Comparison of ENCODE assay signal across 8 mouse cellular contexts in the genomic region with DNA sequence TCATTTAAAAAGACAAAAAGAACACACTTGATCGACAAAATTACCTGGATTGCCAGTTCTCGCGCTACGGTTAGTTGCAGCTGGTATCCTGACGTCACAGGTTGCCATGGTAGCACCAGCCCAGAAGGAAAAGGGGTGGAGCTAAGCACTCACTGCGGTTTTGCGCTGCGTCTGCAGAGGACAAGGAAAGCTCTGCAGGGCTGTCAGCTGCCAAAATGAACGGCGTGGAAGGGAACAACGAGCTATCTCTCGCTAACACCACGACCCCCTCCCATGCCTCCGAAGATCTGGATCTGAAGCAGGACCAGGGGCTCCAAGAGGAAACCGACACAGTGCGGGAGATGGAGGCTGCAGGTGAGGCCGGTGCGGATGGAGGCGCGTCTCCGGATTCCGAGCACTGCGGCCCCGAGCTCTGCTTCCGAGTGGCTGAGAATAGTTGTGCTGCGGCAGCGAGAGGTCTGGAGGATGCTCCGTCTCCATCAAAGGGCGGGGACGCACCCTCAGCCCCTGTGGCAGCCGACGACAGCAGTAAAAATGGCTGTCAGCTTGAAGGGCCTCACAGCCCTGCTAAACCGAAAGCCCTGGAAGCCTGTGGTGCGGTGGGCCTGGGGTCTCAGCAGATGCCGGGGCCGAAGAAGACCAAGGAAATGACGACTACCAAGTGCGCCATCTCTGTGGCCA. TPM values are rescaled to one million over a fixed set of nuclear protein-coding genes. Genes with fewer than 3 reads are reported as not detected.
A peak's percentile ranks its signal among the peaks of the same experiment; 100 is the strongest.
DNase-seq lines count a peak whose midpoint lies in the region; ATAC-seq and TF ChIP-seq lines count a peak whose summit lies in the region.

Tspyl4 (plus strand) TSS at position 144 of the 681 bp plus-strand sequence.

- H3K79me2 ChIP-seq in myocyte (ENCODE audit: control insufficient read depth, insufficient read depth): no peaks in the 10 kb centered on the region

- under 1% methylated on average over 38 of the region's 38 CpGs for WGBS in heart, embryonic 14.5 days
- under 1% methylated on average over 38 of the region's 38 CpGs for WGBS in liver, embryonic 11.5 days

- H3K36me3 ChIP-seq in heart, embryonic 14.5 days (ENCODE audit: control insufficient read depth, insufficient read depth, low read length): no peaks in the 10 kb centered on the region
- H3K36me3 ChIP-seq in liver, embryonic 11.5 days (ENCODE audit: control insufficient read depth, insufficient read depth, low read length): no peaks in the 10 kb centered on the region
- H3K36me3 ChIP-seq in myocyte (ENCODE audit: control insufficient read depth, insufficient read depth): no peaks in the 10 kb centered on the region

- peak; percentile 85 for DNase-seq in c-Kit-positive CD71-negative TER-119-negative erythroid progenitor cells, embryonic 14.5 days (ENCODE audit: low read depth)
- DNase-seq in fibroblast of lung, adult 2 months (ENCODE audit: low read depth): peak; percentile 91
- peak; percentile 95 for DNase-seq in kidney, postnatal 10 days
- peak; percentile 81 for DNase-seq in liver, embryonic 11.5 days (ENCODE audit: low spot score)
- DNase-seq in spleen, postnatal 4 days (ENCODE audit: low spot score in 2 of 2): peak; percentile 83 to 90

- peak within 1 kb of the TSS; percentile 18 for H3ac ChIP-seq in myocyte (ENCODE audit: control insufficient read depth, insufficient read length)

- no peaks in the 10 kb centered on the region for H3K9me3 ChIP-seq in heart, embryonic 14.5 days (ENCODE audit: control insufficient read depth, low read length)
- no peaks in the 10 kb centered on the region for H3K9me3 ChIP-seq in liver, embryonic 11.5 days (ENCODE audit: control insufficient read depth, low read length)

- H3K4me3 ChIP-seq in heart, embryonic 14.5 days (ENCODE audit: control insufficient read depth in 1 of 2, insufficient read depth in 1 of 2, low read depth in 1 of 2, low read length in 2 of 2): peak within 1 kb of the TSS; percentile 79 to 92
- H3K4me3 ChIP-seq in liver, embryonic 11.5 days (ENCODE audit: low read depth, low read length): peak within 1 kb of the TSS; percentile 63
- peak within 1 kb of the TSS; percentile 79 for H3K4me3 ChIP-seq in myocyte

- peak within 1 kb of the TSS; percentile 78 to 80 for H3K27ac ChIP-seq in heart, embryonic 14.5 days (replicated peaks in 1 of 2; ENCODE audit: control insufficient read depth in 1 of 2, insufficient read depth in 1 of 2, low read depth in 2 of 2, low read length in 2 of 2)
- H3K27ac ChIP-seq in liver, embryonic 11.5 days (ENCODE audit: low read depth, low read length): no peak within 1 kb of the TSS

- no peaks in the 10 kb centered on the region for H3K27me3 ChIP-seq in heart, embryonic 14.5 days (ENCODE audit: control insufficient read depth, insufficient read depth, low read length)
- H3K27me3 ChIP-seq in liver, embryonic 11.5 days (replicated peaks; ENCODE audit: control insufficient read depth, insufficient read depth, low read length): no peaks in the 10 kb centered on the region
- no peaks in the 10 kb centered on the region for H3K27me3 ChIP-seq in myocyte (ENCODE audit: control insufficient read depth, insufficient read depth, insufficient read length)

- peak; percentile 97 for ATAC-seq in CD4-positive, CD25-positive, alpha-beta regulatory T cell, adult 4 months
- peak; percentile 91 for ATAC-seq in heart, embryonic 14.5 days (ENCODE audit: insufficient number of reproducible peaks, insufficient read depth, low FRiP score, low read depth)
- ATAC-seq in liver, embryonic 11.5 days (replicated peaks; ENCODE audit: low FRiP score): peak; percentile 94

- peaks cover 17 to 37% of the 10 kb centered on the region in 2 experiments for H3K4me1 ChIP-seq in heart, embryonic 14.5 days (ENCODE audit: control insufficient read depth in 2 of 2, insufficient read depth in 2 of 2, low read length in 2 of 2)
- H3K4me1 ChIP-seq in liver, embryonic 11.5 days (replicated peaks; ENCODE audit: control insufficient read depth, insufficient read depth, low read length): peaks cover 7% of the 10 kb centered on the region

- H3K4me2 ChIP-seq in heart, embryonic 14.5 days (ENCODE audit: low read length): peak within 1 kb of the TSS; percentile 96
- peak within 1 kb of the TSS; percentile 90 for H3K4me2 ChIP-seq in liver, embryonic 11.5 days
- H3K4me2 ChIP-seq in myocyte (ENCODE audit: low read depth): peak within 1 kb of the TSS; percentile 94

- peak within 1 kb of the TSS; percentile 83 for H3K9ac ChIP-seq in heart, embryonic 14.5 days (ENCODE audit: low read length)
- H3K9ac ChIP-seq in liver, embryonic 11.5 days (ENCODE audit: low read depth, low read length): 0 out of 2 replicates have a peak within 1 kb of the TSS, but pooled peaks have one; percentile 1

- peak; percentile 44 for TF ChIP-seq POLR2A in myocyte (IDR thresholded peaks at IDR 0.05; ENCODE audit: insufficient read length, low read depth)

TF ChIP-seq in myocyte, 11 proteins besides CTCF, POLR2A, EP300 and RAD21:
- peak in 2 of 3 experiments; percentile 55 to 77 for TF ChIP-seq MYOG (IDR thresholded peaks at IDR 0.05; ENCODE audit: control insufficient read depth in 1 of 3, insufficient read depth in 1 of 3, insufficient read length in 2 of 3, low read depth in 2 of 3)
- no peak for TF ChIP-seq MAX (IDR thresholded peaks at IDR 0.05; ENCODE audit: low read depth)
- peak; percentile 5 to 84 (median 72) for TF ChIP-seq MYOD1 (IDR thresholded peaks at IDR 0.05; ENCODE audit: control insufficient read depth in 1 of 3, insufficient read length in 2 of 3, low read depth in 2 of 3)
- TF ChIP-seq CEBPB (IDR thresholded peaks at IDR 0.05; ENCODE audit: insufficient read depth, poor library complexity, severe bottlenecking): no peak
- no peak for TF ChIP-seq SRF (IDR thresholded peaks at IDR 0.05; ENCODE audit: control insufficient read depth, insufficient read length, low read depth)
- TF ChIP-seq TCF12 (IDR thresholded peaks at IDR 0.05; ENCODE audit: insufficient read depth, poor library complexity, severe bottlenecking): no peak
- TF ChIP-seq USF1 (IDR thresholded peaks at IDR 0.05; ENCODE audit: low read depth): no peak
- TF ChIP-seq POLR2AphosphoS2 (IDR thresholded peaks at IDR 0.05; ENCODE audit: insufficient read length, low read depth): peak; percentile 60
- no peak for TF ChIP-seq REST (IDR thresholded peaks at IDR 0.05; ENCODE audit: insufficient read depth, insufficient read length)
- no peak for TF ChIP-seq E2F4 (IDR thresholded peaks at IDR 0.05; ENCODE audit: insufficient read depth)
- TF ChIP-seq TCF3 (IDR thresholded peaks at IDR 0.05; ENCODE audit: insufficient read length, low read depth): no peak
TF ChIP-seq in myocyte: peak in this region for 3.

RNA-seq across cellular contexts. Expression of gene Tspyl4, which starts in this region (rescaled TPM):
- 10 to 100 TPM in 1 of 2 experiments, 1 to 10 TPM in 1; 8.0 to 16.8 TPM for polyA plus RNA-seq in CD4-positive, CD25-positive, alpha-beta regulatory T cell, adult 4 months (2017; shearing (Covaris generic))
- polyA plus RNA-seq in heart, embryonic 14.5 days (2014; fragmentation: Nextera tagmentation; extraction: Ambion mirVana): 10.0 and 11.9 TPM in 2 replicates
- 1.5 and 2.2 TPM in 2 replicates for polyA plus RNA-seq in liver, embryonic 11.5 days (2014; fragmentation: Nextera tagmentation; extraction: Ambion mirVana)
- 6.0 TPM for polyA plus RNA-seq in myocyte (2012; fragmentation: generic; extraction: Trizol)
